Comparison of ENCODE assay signal across 13 mouse cellular contexts in genomic region chr11:35395376-35395775, GRCm38 (mm10).
DNase-seq lines count a peak whose midpoint lies in the region; ATAC-seq lines count a peak whose summit lies in the region.
"Had no signal": no experiment of that assay in that cellular context is flagged by ENCODE, and none has a peak within 500 bp of the region (broad histone marks: within the 10 kb centered on the region; RNA-seq: fewer than 3 reads in every experiment).

No protein-coding gene starts in this region.

- peaks cover 22% of the 10 kb centered on the region for H3K4me1 ChIP-seq in heart, embryonic 12.5 days (replicated peaks)
- no peaks in the 10 kb centered on the region for H3K4me1 ChIP-seq in forebrain, embryonic 15.5 days
- H3K4me1 ChIP-seq in forebrain, embryonic 13.5 days = peaks cover 6% of the 10 kb centered on the region; the same call in 1 of the 2 replicates
- H3K4me1 ChIP-seq: hindbrain, embryonic 10.5 days; megakaryocyte, embryonic 14.5 days had no signal

- no peaks in the 10 kb centered on the region for H3K9me3 ChIP-seq in heart, embryonic 12.5 days (replicated peaks)
- no peaks in the 10 kb centered on the region for H3K9me3 ChIP-seq in forebrain, embryonic 15.5 days
- no peaks in the 10 kb centered on the region for H3K9me3 ChIP-seq in forebrain, embryonic 13.5 days (replicated peaks)
- H3K9me3 ChIP-seq: hindbrain, embryonic 10.5 days; neural tube, embryonic 13.5 days had no signal

- no peak overlapping the region for H3K27ac ChIP-seq in heart, embryonic 12.5 days (ENCODE audit: poor library complexity, severe bottlenecking)
- H3K27ac ChIP-seq in forebrain, embryonic 15.5 days (replicated peaks) = no peak overlapping the region
- H3K27ac ChIP-seq in forebrain, embryonic 13.5 days = no peak overlapping the region
- H3K27ac ChIP-seq: hindbrain, embryonic 10.5 days; neural tube, embryonic 13.5 days had no signal

- DNase-seq in ovary, adult 18-20 months (ENCODE audit: low spot score) = peak; percentile 43
- DNase-seq in ovary, postnatal 14 days (ENCODE audit: low spot score) = no peak
- DNase-seq in kidney, adult 9 months = peak; percentile 8
- peak; percentile 24 for DNase-seq in lung, postnatal 25 days (ENCODE audit: low spot score)
- no peak for DNase-seq in cerebellum, postnatal 25 days
- DNase-seq: cerebellum, adult 9-10 months; spleen, adult 18-20 months had no signal

- H3K4me3 ChIP-seq in heart, embryonic 12.5 days = no peak overlapping the region
- no peak overlapping the region for H3K4me3 ChIP-seq in forebrain, embryonic 15.5 days
- H3K4me3 ChIP-seq in forebrain, embryonic 13.5 days = no peak overlapping the region
- H3K4me3 ChIP-seq: hindbrain, embryonic 10.5 days; megakaryocyte, embryonic 14.5 days; neural tube, embryonic 13.5 days had no signal

- WGBS in heart, embryonic 12.5 days = 20% methylated on average over 8 of the region's 8 CpGs
- WGBS in forebrain, embryonic 15.5 days = 61% methylated on average over 8 of the region's 8 CpGs
- 68% methylated on average over 8 of the region's 8 CpGs for WGBS in forebrain, embryonic 13.5 days

- no peak overlapping the region for H3K9ac ChIP-seq in heart, embryonic 12.5 days
- no peak overlapping the region for H3K9ac ChIP-seq in forebrain, embryonic 15.5 days (replicated peaks)
- H3K9ac ChIP-seq in forebrain, embryonic 13.5 days = no peak overlapping the region
- H3K9ac ChIP-seq: neural tube, embryonic 13.5 days had no signal

- no peaks in the 10 kb centered on the region for H3K36me3 ChIP-seq in heart, embryonic 12.5 days
- no peaks in the 10 kb centered on the region for H3K36me3 ChIP-seq in forebrain, embryonic 15.5 days
- H3K36me3 ChIP-seq in forebrain, embryonic 13.5 days (ENCODE audit: poor library complexity, severe bottlenecking) = no peaks in the 10 kb centered on the region
- H3K36me3 ChIP-seq: hindbrain, embryonic 10.5 days; neural tube, embryonic 13.5 days had no signal

- H3K4me2 ChIP-seq in heart, embryonic 12.5 days = 0 out of 2 replicates have a peak overlapping the region, but pooled peaks have one; percentile 6
- no peak overlapping the region for H3K4me2 ChIP-seq in forebrain, embryonic 15.5 days (replicated peaks)
- no peak overlapping the region for H3K4me2 ChIP-seq in forebrain, embryonic 13.5 days
- H3K4me2 ChIP-seq: neural tube, embryonic 13.5 days had no signal

- peak; percentile 64; the same call in 1 of the 2 replicates for ATAC-seq in heart, embryonic 12.5 days (ENCODE audit: insufficient number of reproducible peaks, low FRiP score)
- no peak for ATAC-seq in forebrain, embryonic 15.5 days (replicated peaks)
- no peak for ATAC-seq in forebrain, embryonic 13.5 days

- peaks cover 4% of the 10 kb centered on the region; the same call in 1 of the 2 replicates for H3K27me3 ChIP-seq in heart, embryonic 12.5 days (replicated peaks)
- no peaks in the 10 kb centered on the region for H3K27me3 ChIP-seq in forebrain, embryonic 15.5 days
- H3K27me3 ChIP-seq in forebrain, embryonic 13.5 days = no peaks in the 10 kb centered on the region; the same call in 1 of the 2 replicates
- H3K27me3 ChIP-seq: megakaryocyte, embryonic 14.5 days had no signal

Comparison
In these comparisons a context has a peak if more than half of its experiments do, and no peak if none do; other contexts are left out.
1. DNase-seq: peak in ovary, adult 18-20 months (single experiment), kidney, adult 9 months (single experiment) and lung, postnatal 25 days (single experiment); none in ovary, postnatal 14 days (single experiment) and cerebellum, postnatal 25 days (0 of 2).